Mouse (Mus musculus) spleen, embryonic (tissue): ENCODE measurements around the gene Anp32e.

Experiments
- CTCF ChIA-PET: fragments of 350-600 bp; sonication (Branson Sonifier 250); formaldehyde crosslinking; loops from one replicate; lab custom pipeline; 2022; lab: Charles Lee

Anp32e gene

DNA sequence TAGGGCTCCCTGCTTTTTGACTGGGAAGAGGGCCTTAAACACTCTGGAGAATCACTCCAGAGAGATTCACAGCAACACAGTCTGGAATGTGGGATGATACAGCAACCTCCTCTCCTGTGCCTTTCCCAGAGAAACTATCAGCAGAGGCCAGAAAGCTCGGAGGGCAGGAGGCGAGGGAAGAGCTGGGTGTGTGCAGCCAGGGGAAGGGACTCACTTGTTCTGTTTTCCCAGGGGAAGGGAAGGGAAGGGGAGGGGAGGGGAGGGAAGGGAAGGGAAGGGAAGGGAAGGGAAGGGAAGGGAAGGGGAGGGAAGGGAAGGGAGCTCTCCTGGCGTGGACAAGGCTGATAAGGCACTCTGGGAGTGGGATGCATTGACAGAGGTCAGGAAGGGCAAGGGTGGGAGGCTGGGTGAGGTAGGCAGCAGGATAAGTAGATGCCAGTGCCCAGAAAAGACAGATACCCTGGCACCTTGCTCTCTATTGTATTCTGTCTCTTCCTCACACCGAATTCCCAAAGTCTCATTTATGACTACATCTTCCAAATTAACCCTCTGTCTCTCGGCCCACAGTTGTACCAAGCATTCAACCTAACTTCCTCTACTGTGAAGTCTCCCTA, 64.1 kb downstream of the Anp32e start:
- CTCF ChIA-PET: interaction anchor here (0.6 to 1.8 kb wide), 2 partner anchors 19 to 703 kb away, joined by 3 to 7 read pairs; partner anchors contain the start of gene Pias3

DNA sequence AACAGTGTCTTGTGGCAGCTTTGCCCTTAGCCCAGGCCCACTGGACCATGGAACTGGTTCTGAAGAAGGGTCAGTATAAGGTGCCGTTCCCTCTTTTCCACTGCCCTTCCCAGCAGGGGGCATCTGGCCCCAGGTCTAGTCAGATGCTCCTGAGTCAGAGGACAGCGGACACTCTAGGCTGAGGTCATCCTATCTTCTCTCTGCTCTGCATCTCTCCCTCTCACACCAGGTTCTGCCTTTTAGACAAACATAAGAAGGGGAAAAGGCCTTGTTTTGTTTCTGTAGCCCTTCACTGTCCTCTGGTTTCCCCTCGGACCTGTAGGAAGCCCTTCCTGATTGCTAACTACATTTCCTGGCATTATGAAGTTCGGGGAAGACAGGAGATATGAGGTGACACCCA, 64.8 kb downstream of the Anp32e start:
- CTCF ChIA-PET: no interaction called here

DNA sequence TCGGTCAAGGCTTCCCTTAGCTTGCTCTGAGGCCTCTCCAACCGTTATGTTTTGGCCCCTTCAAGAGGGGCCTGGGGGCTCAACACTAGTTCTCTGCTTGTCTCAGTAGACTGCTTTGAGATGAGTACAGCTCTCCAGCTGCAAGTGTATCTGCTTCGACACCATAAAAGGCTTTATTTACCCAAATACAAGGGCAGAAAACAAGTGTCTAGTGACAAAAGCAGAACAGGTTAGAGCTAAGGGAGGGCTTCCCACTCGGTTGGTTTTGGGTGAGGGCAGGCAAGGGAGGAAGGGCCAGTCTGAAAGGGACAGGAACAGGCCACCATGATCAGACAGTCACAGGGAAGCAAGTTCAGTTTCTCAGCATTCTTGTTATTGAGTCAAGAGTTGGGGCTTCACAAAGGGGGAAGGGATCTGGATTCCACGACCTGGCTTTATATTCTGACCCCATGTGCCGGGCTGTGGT, 65.4 kb downstream of the Anp32e start:
- CTCF ChIA-PET: no interaction called here

DNA sequence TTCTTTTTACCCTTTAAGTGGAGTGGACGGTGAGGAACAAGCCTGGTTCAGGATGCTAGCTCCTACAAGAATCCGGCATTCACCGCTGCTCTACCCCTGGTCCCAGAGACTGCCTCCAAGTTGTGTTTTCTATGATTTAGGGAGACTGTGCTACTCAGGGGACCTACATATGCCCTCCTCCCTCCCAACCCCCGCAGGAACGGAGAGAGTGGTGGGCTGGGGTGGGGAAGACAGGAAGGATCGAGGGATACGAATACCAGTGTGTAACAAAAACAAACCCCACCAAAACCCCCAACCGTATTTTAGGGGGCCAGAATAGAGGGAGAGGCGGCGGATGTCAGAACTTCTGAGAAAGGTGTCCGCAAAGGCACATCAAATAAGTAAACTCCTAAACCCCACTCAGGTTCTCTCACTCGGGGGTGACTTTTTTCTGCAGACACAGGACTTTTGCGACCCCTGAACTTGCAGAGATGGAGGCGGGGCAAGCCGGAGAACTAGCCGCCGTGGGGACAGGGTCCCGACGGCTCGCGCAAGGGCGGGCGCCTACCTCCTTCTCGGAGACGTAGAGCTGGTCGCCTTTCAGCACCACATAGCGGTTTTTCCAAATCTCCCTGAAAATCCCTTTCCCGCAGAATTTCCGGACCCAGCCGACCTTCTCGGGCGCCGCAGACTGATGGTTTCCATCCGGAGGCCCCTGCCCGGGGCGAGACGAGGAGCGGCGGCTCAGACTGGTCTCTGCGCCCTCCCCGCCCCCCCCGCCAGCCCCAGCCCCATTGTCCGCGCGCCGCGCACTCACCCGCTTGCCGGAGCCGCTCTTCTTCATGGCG, 66.1 kb downstream of the Anp32e start:
- CTCF ChIA-PET: no interaction called here

DNA sequence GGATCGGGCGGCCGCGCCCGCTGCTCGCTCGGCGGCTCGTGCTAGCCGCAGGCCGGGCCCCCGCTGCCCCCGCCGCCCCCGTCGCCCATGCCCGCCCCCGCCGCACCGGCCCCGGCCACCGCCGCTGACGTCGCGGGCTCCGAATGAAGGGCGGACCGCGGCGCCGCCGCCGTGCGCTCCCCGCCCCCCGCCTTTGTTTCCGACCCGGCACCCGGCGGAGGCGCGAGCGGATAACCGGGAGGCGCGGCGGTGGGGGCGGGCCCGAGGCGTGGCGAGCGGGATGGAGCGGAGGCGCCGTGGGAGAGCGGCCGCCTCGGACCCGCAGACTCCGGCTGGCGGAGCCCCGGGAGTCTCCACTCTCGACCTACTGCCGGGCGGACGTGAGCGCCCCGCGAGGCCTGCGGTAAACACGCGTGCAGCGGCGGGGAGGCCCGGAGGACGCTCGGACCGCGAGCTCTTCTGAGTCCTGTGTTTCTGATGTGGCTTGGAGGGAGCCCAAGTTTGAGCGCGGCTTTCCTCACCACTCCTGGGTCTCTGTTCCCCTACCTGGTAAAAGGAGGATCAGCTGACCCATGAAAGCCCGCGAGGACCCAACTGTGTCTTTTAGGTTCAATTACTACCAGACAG, 66.9 kb downstream of the Anp32e start, which contains the start of gene Plekho1:
TSS of gene Plekho1 (minus strand) at position 200 of the 627 bp plus-strand sequence.
- CTCF ChIA-PET: interaction anchor here (0.8 kb wide), 1 partner anchor 30 kb away, joined by 11 read pairs; no protein-coding TSS in a partner anchor

DNA sequence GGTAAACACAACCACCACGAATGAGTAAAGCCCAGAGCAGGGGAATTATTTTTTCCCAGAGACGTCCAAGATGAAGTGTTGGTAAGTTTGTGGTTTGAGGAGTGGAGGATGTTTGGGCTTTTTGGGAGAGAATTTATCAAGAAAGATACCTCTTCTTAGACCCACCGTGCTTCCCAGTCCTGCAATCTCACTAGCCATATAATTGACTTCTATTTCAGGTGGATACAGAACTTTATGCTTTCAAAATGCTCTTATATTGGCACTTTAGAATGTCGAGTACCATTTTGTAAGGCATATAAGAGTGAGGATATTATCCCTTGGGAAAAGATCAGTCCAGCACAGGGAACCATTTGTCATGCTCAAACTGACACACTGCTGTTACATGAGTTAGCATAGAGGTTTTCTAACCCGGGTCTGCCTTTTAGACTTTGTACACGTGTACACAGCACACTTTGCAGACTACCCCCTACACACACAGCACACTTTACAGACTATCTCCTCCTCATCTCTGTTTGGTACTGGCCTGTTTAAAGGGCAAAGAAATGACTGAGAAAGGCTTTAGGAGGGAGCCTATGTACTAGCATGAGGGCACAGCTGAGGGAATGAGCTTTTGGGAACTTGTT, 67.5 kb downstream of the Anp32e start:
- CTCF ChIA-PET: interaction anchor here (0.5 to 0.8 kb wide), 3 partner anchors 30 to 39 kb away, joined by 3 to 11 read pairs (median 3); no protein-coding TSS in a partner anchor
